Mouse (Mus musculus) embryonic facial prominence, embryonic 11.5 days (tissue): ENCODE data around the gene Tbc1d12. TPM values are rescaled to one million over a fixed set of nuclear protein-coding genes. Genes with fewer than 3 reads are reported as not detected.

ENCODE experiments used
- polyA plus RNA-seq: library from polyadenylated mRNA; unstranded; fragments of >200 nt; fragmentation: Nextera tagmentation; extraction: Ambion mirVana; gene quantifications from 2 replicates; pipeline ENCODE4 v1.2.1, GENCODE M21; 2014

The Tbc1d12 gene
- polyA plus RNA-seq, 1 experiment from 2014 or later, result 3.3 TPM

Other genes starting within 250 kb of the Tbc1d12 start
- gene Noc3l, start 17.3 kb upstream of the Tbc1d12 start, polyA plus RNA-seq, result 11.9 and 14.0 TPM in 2 replicates
- gene Hells, start 94.3 kb downstream of the Tbc1d12 start, polyA plus RNA-seq, result 78.2 and 97.2 TPM in 2 replicates
- not detected in 2 replicates for gene Cyp2c55, start 170.4 kb downstream of the Tbc1d12 start, polyA plus RNA-seq
- gene Cyp2c65, start 224.4 kb downstream of the Tbc1d12 start, polyA plus RNA-seq, result not detected in 2 replicates